Mouse (Mus musculus): ENCODE results near the gene Abhd14a.

DNA sequence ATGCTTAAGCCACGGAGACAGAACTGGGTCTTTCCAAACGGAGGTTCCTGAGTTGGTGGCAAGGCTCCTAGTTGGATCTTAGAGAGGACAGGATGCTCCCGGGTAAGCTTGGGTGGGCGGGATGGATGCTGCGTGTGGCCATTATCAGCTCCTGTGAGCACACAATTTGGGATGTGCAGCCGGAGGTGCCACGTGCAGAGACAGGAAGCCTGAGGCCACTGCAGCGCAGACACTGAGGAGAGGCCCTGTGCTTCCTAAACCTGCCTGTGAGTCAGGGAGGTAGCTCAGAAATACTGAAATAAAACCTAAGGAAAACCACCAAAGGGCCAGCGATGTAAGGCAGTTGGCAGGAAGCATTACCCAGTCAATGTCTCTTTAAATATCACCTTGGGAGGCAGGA is 22.3 kb upstream of the Abhd14a start:
- no peak for TF ChIP-seq CTCF (IDR thresholded peaks at IDR 0.05; ENCODE audit: low read depth, low read length)
- TF ChIP-seq GATA1 (IDR thresholded peaks at IDR 0.05; ENCODE audit: borderline replicate concordance, low read length) = no peak
- TF ChIP-seq TAL1 (conservative IDR thresholded peaks at IDR 0.05; ENCODE audit: low read depth, low read length) = no peak
